Mouse (Mus musculus): ENCODE measurements around the gene March11.

The March11 gene

DNA sequence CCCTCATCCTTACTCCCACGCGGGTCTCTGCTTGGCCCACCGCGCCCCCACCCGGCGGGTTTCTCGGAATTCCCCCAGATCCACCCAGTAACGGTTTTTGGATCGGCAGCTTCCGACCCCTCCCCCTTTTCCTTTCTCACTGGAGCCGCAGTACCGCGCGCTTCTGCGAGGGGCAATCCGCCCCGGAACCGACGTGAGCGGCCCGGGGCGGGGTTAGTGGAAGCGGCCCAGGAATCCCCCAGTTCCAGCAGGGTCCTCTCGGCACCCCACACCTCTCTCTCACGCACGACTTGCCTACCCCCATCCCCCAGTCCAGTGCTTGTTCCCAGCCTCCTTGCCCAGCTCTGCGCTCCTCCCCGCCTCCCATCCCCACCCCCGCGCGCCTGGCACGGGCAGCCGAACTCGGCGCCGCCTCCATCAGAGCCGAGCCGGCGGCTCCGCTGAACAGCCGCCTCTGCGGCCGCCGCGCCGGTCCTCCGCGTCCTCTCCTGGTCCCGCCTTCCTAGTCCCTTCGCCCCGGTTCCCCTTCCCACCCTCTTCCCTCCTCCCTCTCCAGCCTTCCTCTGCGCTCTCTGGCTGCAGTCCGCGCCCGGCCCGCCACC is at the start of gene March11:
Gene March11, plus strand, starts transcription at position 420 of the 602 bp plus-strand sequence.
- no peak for DNase-seq

DNA sequence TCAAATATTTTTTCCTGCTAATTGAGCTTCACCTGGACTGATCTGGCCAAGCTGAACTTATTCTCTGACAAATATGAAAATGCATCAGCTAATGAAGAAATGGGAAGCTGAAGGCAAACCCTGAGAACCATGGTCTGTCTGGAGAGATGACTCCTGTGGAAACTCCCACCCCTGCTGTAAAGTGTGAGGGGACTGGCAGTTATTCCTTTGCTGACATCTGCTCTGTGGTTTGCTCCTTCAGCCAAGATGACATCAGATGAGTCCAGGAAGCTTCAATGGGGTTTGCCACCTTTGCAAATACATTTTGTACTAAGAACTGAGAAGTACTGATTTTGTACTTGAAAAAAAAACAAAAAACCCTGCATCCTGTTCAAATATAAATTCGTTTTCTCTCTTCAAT is 46.5 kb upstream of the March11 start:
- no peak for DNase-seq

DNA sequence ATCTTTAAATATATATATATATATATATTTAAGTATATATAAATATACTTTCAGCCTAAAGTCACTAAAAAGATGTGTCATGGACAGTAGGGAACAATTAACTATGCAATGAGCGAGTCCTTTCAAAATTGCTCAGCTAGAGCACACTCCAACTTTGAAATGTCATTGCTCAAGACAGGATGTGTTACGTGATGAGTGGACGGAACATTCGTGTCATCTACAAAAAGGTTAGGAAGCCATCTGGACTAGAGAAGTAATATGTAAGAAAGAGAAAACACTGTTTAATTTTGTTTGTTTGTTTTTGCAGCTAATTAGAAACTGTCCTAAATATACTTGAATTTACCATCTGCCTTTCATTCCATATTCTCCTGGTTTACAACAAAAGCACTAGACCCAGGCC is 39.3 kb upstream of the March11 start:
- no peak for DNase-seq

DNA sequence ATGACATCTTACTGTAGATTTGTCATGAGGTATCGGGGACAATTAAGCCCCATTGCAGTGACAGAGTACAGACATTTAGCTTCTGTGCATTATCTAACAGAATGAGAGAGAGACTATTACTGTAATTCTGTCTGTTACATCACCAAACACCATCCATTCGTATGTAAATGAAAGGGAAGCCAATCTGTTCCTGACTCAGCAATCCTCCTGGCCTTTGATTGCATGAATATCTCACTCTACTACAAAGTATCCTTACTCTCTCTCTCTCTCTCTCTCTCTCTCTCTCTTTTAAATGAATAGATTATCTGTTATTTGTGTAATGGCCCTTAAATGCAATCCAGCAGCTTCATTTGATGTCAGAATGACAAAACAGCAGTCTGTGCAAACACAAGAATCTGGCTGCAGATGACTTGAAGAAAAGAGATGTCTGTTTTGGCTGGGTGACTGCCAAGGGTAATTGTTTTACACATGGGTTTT is 32.8 kb upstream of the March11 start:
- DNase-seq = no peak

DNA sequence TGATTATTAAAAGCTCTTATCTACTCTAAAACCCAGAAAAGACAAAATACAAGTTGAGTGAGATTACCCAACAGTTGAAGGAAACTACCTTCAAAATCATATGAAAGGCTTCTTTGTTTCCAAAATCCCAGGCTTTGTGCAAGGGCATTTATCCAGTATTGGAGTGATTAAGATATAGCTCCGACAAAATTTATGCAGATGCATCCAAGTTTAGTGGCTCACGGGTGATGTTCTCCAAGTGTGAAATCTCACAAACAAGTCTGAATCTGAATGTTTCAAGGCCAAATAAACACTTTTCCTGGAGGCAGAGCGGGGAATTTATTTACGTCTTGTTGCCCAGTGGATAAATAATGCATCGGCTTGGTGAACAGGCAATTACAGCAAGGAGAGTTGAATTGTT is 32.2 kb upstream of the March11 start:
- DNase-seq = no peak

DNA sequence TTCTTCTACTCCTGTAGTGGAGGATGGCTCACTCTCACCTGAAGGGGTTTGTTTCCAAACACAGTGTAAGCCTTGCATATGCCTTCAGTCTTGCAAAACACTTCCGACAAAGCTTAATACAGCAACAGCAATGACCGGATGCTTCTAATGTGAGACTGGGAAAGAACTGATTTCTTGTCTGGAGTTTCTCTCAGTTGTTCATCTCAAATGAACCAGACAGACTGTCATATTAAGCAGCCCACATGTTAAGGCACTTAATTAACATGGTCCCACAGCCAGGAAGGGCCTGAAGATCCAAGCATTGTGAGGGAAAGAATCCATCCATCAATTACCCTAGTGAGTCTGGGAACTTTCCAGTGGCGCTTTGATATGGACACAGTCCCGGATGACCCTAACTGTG is 17.0 kb upstream of the March11 start:
- DNase-seq = no peak

DNA sequence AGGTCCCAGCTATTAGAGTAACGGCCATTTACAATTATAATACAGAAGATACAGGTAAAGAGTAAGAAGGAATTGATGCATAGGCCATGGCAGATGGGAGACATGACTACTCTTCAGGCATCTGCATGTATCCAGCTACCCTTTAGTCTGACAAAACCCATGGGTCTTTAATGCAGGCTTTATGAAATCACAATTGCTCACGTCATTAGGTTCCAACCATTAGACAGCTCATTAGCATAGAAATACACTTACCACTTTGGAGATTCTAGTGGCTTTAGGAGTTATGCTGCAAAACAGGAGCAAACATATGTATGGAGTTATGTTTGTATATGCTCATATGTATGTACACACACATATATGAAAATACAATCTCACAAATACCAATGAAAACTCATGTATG is 16.0 kb upstream of the March11 start:
- no peak for DNase-seq

DNA sequence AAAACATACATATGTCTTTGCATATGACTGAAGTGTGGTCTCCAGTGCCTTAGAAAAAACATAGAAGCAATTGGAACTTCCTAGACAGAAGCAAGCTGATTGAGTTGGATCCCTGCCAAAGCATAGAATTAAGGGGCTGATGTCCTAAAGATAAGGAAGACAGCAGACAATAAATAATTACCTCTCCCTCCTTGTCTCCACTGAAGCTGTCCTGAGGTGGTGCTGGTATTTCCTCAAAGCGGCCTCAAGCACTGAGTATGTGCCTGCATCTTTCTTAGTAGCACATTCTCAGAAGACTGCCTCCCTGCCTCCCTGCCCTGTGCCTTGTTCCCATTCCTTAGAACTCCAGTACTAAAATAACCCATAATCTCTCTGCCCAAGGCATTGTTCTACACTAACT is 15.6 kb upstream of the March11 start:
- no peak for DNase-seq

DNA sequence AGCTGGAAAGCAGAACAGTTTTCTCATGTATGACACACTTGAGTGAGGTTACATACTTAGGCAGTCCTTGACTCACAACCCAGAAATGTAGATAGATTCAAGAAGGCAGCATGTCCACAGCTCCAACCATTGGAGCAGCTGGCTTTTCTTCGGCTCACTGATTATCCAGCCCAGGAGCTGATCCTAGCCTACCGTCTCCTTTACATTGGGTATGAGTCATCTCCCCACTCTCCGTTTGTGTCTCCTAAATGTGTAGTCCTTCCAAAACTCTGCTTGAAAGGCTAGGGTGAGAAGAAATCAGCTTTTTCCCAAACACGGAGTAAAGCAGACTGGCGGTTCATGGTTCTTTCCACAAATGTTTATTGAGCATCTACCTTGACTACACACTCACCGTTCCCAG is 10.2 kb upstream of the March11 start:
- no peak for DNase-seq

DNA sequence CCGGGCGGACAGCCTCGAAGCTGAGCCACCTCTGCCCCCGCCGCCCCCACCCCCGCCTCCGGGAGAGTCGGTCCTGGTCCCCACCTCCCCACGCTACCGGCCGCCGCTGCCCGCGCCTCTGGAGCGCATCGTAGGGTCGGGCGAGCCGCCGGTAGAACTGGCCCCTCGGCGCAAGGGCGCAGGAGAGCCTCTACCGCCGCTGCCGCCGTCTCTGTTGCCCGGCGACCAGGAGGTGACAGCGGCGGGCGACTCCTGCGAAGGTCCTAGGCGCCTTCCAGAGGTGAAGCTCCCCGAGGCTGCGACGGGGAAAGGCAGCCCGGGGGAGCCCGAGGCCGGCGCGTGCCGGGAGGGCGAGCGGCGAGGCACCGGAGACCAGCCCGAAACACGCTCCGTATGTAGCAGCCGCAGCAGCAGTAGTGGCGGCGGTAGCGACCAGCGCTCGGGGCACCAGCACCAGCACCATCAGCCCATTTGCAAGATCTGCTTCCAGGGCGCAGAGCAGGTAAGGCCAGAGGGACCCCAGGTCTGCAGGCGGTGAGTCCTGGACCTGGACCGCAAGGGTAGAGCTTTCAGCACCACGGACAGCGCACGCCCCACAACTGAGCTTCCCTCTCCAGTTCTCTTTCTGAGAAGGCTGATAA is 563 bp downstream of the March11 start:
- DNase-seq = peak; percentile 5 to 8

DNA sequence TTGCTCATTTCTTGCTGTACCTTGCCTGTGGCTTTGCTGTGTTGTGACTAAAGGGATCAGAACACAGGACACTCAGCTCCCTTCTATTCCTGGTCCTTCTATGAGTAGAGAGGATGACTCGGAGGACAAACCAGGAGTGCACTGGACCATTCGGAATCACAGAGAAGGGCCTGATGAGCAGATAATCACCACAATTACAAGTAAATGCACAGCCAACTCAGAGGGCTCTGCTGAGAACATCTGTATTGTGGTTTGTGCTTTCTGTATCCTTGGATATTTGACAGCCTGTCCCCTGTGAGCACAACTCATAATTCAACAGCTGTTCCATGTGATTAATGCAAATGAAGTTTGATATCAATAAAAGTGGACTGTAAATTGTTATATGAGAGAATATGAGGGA is 11.0 kb downstream of the March11 start:
- DNase-seq = no peak

DNA sequence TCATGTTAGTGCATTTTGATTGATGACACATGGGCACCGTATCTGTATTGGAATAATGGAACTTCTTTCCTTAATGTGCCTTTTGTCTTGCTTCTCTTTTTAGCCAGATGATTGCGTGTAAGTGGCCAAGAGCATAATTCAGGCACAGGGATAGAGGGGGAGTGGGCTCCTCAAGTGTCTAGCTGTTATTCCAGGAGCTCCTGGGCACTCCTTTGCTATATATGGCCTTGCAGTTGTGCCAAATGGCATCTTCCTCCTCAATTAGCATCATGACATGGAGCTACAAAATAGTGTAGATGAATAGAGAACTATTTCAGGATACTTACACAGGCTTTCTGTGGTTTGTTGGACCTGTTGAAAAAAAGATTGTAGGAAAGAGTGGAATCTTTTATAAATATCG is 11.6 kb downstream of the March11 start:
- no peak for DNase-seq

DNA sequence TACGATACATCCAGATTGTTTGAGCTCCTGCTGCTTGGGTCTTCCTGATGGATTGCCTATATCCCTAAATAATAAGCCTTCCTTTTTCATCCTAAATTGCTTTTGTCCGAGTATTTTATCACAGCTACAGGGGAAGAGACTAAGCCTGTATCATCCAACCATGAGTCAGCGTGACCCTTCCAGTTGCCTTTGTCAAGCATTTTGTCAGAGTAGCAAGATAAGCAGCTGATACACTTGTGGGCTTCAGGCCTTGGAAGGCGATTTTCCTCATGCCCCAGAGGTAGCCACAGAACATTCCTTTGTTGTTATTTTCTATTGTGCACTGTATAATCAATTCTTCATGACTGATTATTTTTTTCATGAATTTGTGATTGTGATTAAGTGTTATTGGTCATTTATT is 14.0 kb downstream of the March11 start:
- no peak for DNase-seq

DNA sequence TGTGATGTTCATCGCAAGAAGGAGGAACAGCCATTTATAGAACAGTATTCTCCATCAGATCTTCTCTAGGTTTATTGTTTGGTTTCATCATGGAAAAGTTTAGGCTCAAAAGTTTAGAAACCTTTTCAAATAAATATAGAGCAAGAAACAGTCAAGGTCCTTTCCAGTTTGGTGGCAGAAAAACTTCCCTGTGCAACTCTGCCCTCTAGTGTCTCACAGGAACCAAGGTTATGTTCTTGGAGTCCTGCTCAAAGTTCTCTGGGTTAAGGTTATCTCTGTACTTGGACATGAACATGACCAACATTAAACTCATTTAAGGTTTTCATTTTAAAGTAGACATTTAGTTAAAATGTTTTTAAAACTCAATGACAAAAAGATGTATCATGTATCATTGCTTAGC is 18.3 kb downstream of the March11 start:
- peak in 1 of 2 experiments; percentile 8 for DNase-seq

DNA sequence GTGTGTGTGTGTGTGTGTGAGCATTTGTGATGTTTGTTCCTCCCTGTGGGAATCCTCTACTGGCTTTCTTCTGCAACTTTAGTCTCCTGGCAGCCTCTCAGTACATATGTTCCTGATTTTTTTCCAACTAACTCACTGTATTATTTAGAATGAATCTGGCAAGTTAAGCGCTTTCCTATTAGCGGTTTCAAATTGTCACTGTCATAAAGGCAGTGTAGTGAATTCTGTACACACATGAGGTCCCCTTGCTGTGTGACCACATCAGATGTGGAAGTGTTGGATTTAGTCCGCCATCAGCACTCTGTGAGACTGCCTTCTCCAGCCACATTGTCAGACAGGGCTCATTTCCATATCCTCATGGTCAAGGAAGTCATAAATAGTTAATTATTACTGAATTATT is 26.9 kb downstream of the March11 start:
- no peak for DNase-seq

DNA sequence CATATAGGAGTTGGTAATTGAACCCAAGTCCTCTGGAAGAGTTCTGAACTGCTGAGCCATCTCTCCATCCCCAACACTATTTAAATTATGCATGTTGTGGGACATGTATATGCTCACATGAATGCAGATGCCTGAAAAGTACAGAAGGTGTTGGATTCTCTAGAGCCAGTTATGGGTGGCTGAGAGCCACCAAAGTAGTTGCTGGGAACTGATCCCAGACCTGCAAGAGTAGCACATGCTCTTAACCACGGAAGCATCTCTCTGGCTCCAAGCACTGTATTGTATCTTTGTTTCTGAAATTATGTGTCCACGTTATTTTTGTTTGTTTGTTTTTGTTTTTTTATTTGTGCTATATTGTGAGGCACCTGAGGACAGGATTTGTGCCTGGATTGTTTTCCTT is 28.9 kb downstream of the March11 start:
- no peak for DNase-seq

DNA sequence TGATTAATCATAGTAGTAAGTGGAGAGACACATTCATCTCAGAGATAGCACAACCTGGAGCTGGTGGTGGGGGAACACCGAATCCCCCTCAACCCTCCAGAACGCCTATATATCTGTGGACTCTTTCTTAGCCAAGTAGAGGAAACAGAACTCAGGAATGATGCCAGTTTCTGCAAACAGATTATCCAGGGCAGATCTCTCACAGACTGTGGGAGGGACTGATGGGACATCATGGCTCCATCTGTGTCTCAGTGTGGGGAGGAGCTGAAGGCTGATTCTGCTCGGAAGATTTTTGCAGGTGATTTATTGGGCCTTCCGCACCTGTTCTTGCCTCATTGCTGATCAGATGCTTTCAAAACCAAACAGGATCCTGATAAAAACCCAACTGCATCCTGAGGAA is 29.5 kb downstream of the March11 start:
- DNase-seq = no peak

DNA sequence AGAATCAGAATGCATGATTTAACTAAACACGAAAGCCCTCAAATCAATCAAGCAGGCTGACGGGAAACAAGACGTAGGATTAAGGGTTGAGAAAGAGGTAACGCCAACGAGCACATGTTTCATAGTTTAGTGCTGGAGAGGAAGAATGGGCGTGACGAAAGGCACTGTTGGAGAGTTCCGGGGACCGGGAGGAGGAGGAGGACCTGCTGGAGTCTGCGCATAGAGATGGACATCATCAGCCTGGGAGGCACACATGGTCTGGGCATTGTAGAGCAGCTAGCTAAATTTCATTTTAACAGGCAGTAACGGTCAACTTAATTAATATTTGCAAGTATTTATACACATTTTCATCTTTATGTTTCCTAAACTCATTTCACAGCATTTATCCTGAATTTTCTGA is 31.6 kb downstream of the March11 start:
- no peak for DNase-seq

DNA sequence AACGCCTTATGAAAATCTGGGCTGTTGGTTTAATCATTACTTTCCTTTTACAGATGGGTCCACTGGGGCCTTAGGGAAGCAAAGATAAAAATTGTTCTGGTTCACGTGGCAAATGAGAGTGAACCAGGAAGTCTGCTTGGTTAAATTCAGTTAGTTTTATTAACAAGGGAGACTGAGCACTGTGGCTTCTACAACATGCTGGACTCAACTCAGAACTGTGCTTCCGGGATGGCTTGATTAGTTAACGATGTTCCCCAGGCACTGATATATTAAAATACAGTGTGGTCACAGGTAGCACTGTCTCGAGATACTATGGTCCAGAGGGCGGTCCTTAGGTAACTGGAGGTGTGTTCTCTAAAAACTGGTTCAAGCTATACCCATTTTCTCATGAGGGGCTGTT is 32.1 kb downstream of the March11 start:
- DNase-seq = no peak

DNA sequence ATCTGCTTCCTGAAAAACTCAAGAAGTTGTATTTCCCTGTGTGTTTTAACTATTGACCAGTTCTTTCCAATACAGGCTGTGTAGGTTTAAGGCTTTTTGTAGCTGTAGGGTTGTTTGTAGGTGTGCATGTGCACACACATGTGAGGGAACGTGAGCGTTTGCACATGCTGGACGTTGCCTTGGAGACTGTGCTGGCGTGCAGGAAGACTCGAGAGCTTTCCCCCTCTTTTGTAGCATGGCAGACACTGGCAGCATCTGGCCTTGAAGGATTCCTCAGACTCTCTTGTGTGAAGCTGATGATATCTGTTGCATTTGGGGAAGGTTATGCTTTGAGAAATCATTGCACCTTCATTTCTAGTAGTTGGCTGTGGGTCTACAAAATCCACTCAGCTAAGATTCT is 35.5 kb downstream of the March11 start:
- DNase-seq = no peak

DNA sequence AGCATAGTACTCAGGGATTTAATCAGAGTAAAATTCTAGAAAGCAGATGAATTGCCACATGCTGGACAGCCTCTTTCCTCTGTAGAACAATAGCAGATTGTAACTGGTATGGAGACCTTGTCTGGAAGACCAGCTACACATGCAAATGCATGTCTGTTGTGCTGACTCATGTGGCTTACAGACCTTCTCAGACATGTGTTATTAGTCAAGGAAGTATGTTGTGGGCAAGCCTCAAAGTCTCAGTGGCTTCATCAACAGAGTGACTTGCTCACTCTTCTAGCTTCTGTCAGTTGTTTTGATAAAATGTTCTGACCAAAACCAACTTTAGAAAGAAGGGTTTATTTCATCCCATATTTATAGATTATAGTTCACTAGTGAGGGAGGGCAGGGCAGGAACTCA is 44.8 kb downstream of the March11 start:
- no peak for DNase-seq

DNA sequence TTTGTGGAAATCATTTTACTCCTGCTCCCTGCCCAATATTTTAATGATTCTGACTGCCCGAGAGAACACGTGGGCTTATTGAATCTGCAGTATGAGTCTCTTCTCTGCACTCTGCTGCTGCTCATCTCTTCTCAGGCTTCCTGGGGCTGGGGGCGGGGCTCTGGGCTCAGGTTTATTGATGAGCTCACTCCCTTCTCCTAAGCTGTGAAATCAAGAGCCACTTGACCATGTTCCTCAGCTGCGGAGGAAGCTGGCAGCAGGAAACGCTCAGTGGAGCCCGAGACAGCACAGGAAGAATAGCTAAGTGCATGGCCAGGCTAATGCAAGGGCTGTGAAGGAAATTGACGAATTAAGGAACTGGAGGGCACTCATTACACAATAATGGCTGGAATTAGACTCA is 56.5 kb downstream of the March11 start:
- no peak for DNase-seq

DNA sequence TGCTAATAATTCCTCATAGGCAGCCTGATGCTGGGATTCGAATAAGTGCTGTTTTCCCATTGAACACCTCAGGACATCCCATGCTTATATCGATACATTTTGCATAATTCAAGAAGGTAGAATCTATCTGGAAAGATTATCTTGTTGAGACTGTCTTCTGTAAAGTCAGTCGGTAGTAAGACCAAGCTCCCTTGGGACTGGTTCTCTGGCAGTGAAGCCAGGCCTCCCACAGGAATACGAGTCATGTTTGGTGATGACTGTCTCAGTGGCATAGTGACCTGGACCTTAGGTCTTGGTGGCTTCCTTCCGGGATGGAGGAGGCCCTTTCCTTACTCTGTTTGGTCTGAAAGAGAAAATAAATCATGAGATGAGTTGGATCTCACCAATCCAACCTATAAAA is 57.7 kb downstream of the March11 start:
- no peak for DNase-seq

DNA sequence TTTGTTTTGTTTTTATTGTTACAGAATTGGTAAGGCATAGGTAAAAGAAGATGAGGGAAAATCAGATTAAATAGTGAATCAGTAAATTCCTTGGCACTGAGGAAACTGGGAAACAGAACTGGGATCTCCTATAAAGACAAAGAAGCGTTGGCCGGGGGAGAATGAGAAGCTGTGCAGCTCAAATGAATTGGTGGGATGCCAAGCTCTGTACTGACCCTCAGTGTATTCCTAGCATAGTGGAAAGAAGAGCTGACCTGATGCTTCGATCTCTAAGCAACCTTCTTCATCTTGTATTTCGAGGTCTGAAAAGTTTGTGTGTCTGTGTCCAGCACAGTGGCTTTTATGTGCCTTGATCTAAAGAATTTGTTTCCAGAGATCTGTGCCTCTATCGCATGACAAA is 64.9 kb downstream of the March11 start:
- DNase-seq = no peak

DNA sequence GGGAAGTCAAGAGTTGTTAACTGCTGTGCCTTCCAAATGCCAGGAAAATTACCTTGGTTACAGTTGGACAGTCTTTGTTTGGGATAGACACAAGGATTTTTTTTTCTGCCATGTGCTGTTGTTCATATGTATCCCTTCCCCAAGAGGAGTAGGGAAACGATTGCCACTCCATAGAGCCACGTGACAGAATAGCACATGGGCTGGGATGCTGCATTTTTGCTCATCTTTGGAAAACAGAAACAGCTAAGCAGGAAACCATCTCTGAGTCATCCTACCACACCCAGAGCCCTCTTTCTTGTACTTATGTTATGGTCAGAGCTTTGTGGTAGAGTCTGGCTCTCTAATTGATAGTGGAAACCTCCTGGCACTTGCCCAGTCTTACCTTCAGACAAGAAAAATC is 65.4 kb downstream of the March11 start:
- no peak for DNase-seq

Data from B cell, adult 2 months (primary cell).